Mouse (Mus musculus) inflammation-experienced regulatory T-cells, adult 6 months (primary cell): ENCODE results near the gene Lmod1. TPM values are rescaled to one million over a fixed set of nuclear protein-coding genes. Genes with fewer than 3 reads are reported as not detected.

Experiments used
- ATAC-seq: one replicate; pipeline ENCODE4 v1.8.0; 2017
- polyA plus RNA-seq, 3 experiments: library from polyadenylated mRNA; unstranded; fragments of 100-300 nt; shearing (Covaris generic); gene quantifications; one replicate each; pipeline ENCODE4 v1.2.1; 2017

Lmod1 gene
- polyA plus RNA-seq: not detected

- no peak for ATAC-seq
Measured at GRCm38 (mm10) chr1:135324571-135324970, at the start of gene Lmod1. Gene Lmod1 (plus strand): TSS chr1:135324807.

- ATAC-seq: no peak
Measured at GRCm38 (mm10) chr1:135280646-135281045, 44.0 kb upstream of the Lmod1 start.

DNA sequence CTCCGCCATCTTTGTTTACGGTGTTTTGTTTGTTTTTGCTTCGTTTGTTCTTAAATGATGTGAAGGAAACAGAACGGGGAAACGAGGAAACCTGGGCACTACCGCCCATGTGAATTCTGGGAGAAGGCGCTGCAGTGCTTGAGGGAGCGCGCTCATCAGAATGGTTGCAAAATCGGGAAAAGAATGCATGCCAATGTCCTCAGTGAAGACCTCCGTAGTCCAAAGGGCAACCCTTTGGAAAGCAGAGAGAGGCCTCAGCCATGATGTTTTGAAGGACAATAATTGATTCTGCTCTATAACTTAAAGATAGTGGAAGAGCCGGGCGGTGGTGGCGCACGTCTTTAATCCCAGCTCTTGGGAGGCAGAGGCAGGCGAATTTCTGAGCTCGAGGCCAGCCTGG is 42.8 kb upstream of the Lmod1 start:
- ATAC-seq: no peak

GRCm38 (mm10) chr1:135282536-135283286 is 41.9 kb upstream of the Lmod1 start:
- no peak for ATAC-seq

- ATAC-seq: peak; percentile 38
Measured at GRCm38 (mm10) chr1:135283287-135283825, 41.3 kb upstream of the Lmod1 start.

DNA sequence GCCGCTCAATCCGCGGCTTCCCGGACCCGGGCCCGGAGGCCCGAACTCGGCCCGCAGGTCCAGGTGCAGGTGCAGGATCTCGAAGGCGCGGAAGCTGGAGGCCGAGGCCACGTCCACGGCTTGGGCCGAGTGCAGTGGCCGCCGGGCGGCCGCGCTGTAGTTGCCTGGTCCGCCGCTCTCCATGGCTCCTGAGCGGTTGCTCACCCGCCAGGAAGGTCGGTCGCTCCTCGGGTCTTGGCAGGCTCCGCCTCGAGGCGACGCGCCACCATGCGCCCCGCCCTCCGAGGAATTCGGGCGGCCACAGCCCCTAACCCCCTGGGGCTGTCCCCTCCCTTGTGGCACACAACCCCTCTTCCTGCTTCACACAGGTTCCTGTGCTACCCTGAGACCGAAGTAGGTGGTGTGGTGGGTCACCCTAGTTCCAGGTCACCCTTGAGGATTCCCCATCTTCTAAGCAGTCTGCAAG is 40.7 kb upstream of the Lmod1 start, which contains the start of gene Rnpep:
TSS of gene Rnpep (minus strand) at position 259 of the 466 bp plus-strand sequence.
- peak; percentile 81 for ATAC-seq

DNA sequence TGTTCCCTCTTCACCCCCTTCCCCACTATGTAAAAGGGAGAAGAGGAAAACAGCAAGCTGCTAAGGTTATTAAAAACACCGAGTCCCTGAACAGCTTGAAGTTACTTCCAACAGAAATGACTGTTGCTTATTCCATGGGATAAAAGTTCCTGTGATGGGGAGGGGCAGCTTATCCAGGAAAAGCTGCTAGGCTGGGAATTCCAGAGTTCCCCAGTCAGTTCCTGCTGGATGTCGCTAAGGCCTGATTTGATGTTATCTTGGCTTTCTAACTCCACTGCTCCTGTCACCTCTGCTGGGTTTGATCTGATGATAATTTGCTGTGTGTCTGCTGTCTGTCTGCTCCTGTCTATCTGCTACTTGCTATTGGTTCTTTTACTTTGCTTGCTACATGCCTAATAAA is 38.3 kb upstream of the Lmod1 start:
- no peak for ATAC-seq

DNA sequence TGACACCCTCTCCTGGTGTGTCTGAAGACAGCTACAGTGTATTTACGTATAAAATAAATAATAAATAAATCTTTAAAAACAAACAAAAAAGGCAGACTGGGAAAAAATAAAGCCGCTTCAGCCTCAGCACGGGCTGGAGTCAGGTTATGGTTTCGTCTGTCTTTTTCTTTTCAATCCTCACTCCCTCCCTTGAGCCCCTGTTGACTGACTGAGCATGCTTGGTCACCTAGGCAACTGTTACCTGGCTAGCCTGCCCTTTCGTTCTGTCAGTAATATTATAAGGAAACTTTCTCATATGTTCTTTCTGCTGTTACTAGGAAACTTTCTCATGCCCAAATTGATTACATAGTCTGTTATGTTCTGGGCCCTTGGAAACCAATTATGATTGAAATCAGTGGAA is 33.7 kb upstream of the Lmod1 start:
- no peak for ATAC-seq

DNA sequence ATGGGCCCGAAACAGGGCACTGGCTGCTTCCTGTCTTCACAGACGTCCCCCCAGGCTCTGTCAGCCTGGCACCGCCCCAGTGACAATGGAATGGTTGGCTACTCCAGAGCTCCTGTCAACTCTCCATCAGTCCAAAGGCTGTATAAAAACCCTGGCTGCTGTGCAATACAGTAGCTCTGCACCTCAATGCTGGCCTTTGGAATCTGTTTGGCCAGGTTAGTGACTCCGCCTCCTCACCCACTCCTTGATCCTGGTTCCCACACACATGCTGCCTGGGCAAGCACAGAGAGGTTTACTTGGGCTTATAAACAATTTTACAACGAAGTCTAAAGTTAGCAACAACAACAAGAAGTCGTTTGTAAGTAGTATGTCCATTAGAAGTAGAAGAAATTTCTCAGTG is 13.3 kb upstream of the Lmod1 start:
- no peak for ATAC-seq

- ATAC-seq: no peak
Measured at GRCm38 (mm10) chr1:135312201-135312600, 12.4 kb upstream of the Lmod1 start.

GRCm38 (mm10) chr1:135313284-135314031 is 11.1 kb upstream of the Lmod1 start, which contains the start of gene Timm17a:
Gene Timm17a (minus strand): TSS chr1:135313778.
- peak; percentile 100 for ATAC-seq

DNA sequence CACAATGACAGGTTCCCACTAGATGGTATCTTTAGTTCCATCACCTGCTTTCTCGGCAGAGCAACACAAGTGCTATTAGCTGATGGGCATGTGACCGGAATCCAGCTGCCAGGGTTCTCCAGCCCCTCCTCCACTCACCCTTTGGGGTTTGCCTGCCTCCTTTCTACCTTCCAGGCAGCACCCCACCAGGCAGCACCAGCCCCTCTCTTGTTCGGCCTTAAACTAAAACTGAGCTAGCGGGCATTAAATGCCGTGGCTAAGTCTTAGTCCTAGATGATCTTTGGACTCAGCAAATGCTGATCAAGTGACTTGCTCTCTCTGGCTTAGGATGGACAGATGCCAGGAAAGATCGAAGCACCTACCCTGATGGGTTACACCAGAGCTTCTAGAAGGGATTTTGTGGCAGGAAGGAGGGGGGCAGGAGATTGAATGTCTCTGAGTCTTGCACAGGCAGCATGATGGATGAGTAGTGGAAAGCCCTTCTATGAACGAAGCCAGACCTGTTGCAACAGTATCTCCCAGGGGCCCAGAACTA is 1.2 kb upstream of the Lmod1 start:
- ATAC-seq: no peak

DNA sequence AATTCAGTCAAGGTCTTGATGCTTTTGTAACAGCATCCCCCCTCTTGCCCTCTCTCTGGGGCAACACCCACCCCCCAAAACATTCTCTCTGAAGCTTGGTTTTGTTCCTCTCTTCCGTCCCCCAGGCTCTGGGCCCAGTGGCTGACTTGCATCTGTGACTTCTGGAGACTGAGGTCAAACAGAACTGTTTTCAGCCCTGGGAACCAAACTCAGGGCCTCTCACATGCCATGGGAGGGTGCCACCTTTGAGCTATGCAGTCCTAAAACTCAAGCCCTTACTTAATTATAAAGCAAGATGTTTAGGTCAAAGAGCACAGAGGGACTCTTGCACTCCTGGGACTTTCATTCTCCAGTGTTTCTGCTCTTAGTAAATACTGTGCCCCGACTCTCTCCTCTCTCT is 1.3 kb downstream of the Lmod1 start:
- no peak for ATAC-seq

GRCm38 (mm10) chr1:135328368-135328767 is 3.8 kb downstream of the Lmod1 start:
- no peak for ATAC-seq

DNA sequence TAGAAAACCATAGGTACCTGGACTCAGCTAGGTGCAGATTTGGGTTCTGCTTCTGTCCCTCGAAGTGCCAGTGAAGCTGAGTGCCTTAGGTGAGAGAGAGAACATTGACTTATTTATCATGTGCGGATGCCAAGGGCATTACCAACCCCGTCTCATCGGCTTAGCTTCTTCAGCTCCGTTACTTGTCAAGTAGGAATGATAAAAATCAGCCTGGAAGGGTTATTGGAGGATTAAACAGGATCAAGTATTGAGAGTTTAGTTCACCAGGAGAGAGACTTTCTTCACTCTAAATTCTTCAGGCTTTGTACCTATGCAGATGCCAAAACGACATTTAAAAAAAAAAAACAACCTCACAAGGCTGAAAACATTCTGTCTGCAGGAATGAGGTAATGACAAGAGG is 6.0 kb downstream of the Lmod1 start:
- ATAC-seq: no peak

DNA sequence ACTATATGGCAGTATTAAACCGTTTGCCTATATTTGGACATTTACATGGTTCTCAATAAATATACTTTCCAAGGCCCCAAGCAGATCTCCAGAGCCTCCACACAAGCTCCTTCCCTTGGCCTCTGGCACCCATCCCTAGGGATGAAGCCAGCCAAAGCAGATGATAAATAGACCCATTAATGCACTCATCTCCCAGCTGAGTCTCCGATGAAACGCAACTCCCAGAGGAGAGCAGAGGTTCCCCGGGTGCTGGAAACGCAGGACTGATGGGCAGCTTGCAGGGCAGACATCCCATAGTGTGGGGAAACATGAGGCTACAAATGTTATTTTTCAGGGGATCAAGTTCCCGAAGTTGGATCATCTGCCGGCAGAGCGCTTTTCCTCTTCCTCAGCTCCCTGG is 17.3 kb downstream of the Lmod1 start:
- no peak for ATAC-seq

- no peak for ATAC-seq
Measured at GRCm38 (mm10) chr1:135344026-135344425, 19.4 kb downstream of the Lmod1 start.

GRCm38 (mm10) chr1:135346891-135347290 is 22.3 kb downstream of the Lmod1 start:
- ATAC-seq: no peak

- ATAC-seq: no peak
Measured at GRCm38 (mm10) chr1:135347498-135348169, 23.0 kb downstream of the Lmod1 start.

DNA sequence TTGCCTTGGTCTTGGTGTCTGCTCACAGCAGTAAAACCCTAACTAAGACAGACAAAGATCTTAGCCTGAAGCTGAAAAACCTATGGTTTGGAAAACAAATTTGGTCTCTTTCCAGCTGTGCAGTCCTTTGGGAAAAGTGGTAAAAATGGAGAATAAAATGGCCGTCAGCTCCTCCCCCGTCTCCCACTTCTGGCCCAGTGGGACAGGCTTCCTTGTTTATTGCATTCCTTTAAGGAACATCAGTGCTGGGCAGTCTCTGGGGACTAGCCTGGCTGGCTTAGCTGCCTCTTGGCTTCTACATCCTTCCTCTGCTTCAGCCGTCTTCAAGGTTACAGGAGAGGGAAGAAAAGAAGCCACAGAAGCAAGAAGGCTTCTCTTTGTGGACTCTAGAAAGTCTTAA is 27.3 kb downstream of the Lmod1 start:
- no peak for ATAC-seq

DNA sequence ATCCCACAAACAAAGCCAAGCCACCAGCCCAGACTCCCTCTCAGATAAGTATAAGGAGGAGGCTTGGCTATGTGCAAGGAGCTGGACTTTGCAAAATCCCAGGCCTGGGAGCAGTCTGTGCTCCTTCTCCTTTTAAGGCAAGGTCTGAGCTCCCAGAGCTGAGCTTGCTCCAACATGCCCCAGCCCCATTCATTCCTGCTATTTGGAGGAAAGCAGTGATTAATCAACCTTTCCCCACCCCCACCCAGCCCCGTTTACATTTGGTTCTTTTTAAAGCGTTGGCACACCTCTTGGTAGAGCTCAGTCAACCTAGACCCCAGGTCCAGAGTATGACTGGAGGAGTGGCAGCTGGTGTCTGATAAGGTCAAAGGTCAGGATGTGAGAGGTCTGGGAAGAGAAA is 34.5 kb downstream of the Lmod1 start:
- ATAC-seq: no peak

GRCm38 (mm10) chr1:135361491-135361890 is 36.9 kb downstream of the Lmod1 start:
- ATAC-seq: no peak

DNA sequence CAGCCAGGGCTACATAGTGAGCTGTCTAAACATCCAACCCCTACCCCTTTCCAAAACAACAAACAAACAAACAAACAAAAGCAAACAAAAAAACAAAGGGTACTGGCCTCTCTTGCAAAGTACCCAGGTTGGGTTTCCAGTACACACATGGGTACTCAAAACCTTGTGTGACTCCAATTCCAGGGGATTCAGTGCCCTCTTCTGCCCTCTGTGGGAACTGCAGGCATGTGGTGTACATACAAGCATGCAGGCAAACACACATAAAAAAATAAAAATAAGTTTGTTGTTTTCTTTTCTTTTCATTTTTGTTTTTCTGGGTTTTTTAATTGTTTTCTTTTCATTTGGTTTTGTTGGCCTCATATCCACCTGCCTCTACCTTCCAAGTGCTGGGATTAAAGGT is 37.5 kb downstream of the Lmod1 start:
- ATAC-seq: no peak
